Comparison of ENCODE assay signal across 17 mouse cellular contexts in genomic region chr5:53315829-53316228, GRCm38 (mm10). TPM values are rescaled to one million over a fixed set of nuclear protein-coding genes. Genes with fewer than 3 reads are reported as not detected.
A peak's percentile ranks its signal among the peaks of the same experiment; 100 is the strongest.
DNase-seq lines count a peak whose midpoint lies in the region; ATAC-seq and TF ChIP-seq lines count a peak whose summit lies in the region.
"Had no signal": no experiment of that assay in that cellular context is flagged by ENCODE, and none has a peak within 500 bp of the region (broad histone marks: within the 10 kb centered on the region; RNA-seq: fewer than 3 reads in every experiment).

No protein-coding gene starts in this region.

- 0 out of 2 replicates have a peak, but pooled peaks have one; percentile 5 for TF ChIP-seq CTCF in forebrain, postnatal 0 days (IDR thresholded peaks at IDR 0.05; ENCODE audit: low read depth)
- TF ChIP-seq CTCF in left cerebral cortex, adult 2 months (IDR thresholded peaks at IDR 0.05) = peak; percentile 18
- peak in 1 of 2 experiments; percentile 67; a peak in 2 of 4 replicates for TF ChIP-seq CTCF in CH12.LX (conservative IDR thresholded peaks at IDR 0.05 in 1 of 2, IDR thresholded peaks at IDR 0.05 in 1 of 2; ENCODE audit: low read depth in 2 of 2, low read length in 2 of 2)

- no peaks in the 10 kb centered on the region for H3K4me1 ChIP-seq in forebrain, postnatal 0 days (ENCODE audit: insufficient read depth)
- no peaks in the 10 kb centered on the region for H3K4me1 ChIP-seq in forebrain, embryonic 16.5 days (replicated peaks; ENCODE audit: control insufficient read depth, insufficient read depth, low read length)
- peaks cover 0 to 6% of the 10 kb centered on the region in 2 experiments; a peak in 2 of 4 replicates for H3K4me1 ChIP-seq in CH12.LX (ENCODE audit: control insufficient read depth in 1 of 2, insufficient read depth in 2 of 2)
- H3K4me1 ChIP-seq: megakaryocyte, embryonic 14.5 days; neural tube, embryonic 13.5 days had no signal

- dilution Hi-C loops in CH12.LX (cut with MboI; ENCODE audit: extremely low pct_ligation_motif_present, extremely low pct_unique_long_range_greater_than_20kb, low sequenced_read_pairs) = no loop called here

- no peaks in the 10 kb centered on the region for H3K27me3 ChIP-seq in forebrain, postnatal 0 days (ENCODE audit: insufficient read depth, low read length)
- no peaks in the 10 kb centered on the region for H3K27me3 ChIP-seq in forebrain, embryonic 16.5 days (replicated peaks; ENCODE audit: control insufficient read depth, insufficient read depth, low read length)
- H3K27me3 ChIP-seq in CH12.LX (replicated peaks) = no peaks in the 10 kb centered on the region
- H3K27me3 ChIP-seq: neural tube, embryonic 13.5 days had no signal

- ATAC-seq in forebrain, postnatal 0 days = no peak
- no peak for ATAC-seq in forebrain, embryonic 16.5 days
- ATAC-seq: hindbrain, embryonic 16.5 days had no signal

- H3K79me2 ChIP-seq in CH12.LX (replicated peaks; ENCODE audit: control insufficient read depth, extremely low read depth, insufficient read depth, poor library complexity, severe bottlenecking) = no peaks in the 10 kb centered on the region

- no peak for TF ChIP-seq POLR2A in CH12.LX (IDR thresholded peaks at IDR 0.05; ENCODE audit: low read depth, low read length)

- H3K9me3 ChIP-seq in forebrain, postnatal 0 days (ENCODE audit: low read length) = no peaks in the 10 kb centered on the region
- H3K9me3 ChIP-seq in forebrain, embryonic 16.5 days (ENCODE audit: control insufficient read depth, low read length) = no peaks in the 10 kb centered on the region
- H3K9me3 ChIP-seq in CH12.LX (replicated peaks; ENCODE audit: low read length) = no peaks in the 10 kb centered on the region
- H3K9me3 ChIP-seq: megakaryocyte, embryonic 14.5 days; neural tube, embryonic 13.5 days had no signal

- no peak overlapping the region for H3K27ac ChIP-seq in forebrain, postnatal 0 days (ENCODE audit: low read depth, low read length)
- H3K27ac ChIP-seq in forebrain, embryonic 16.5 days (ENCODE audit: low read length) = no peak overlapping the region
- no peak overlapping the region for H3K27ac ChIP-seq in left cerebral cortex, adult 2 months
- H3K27ac ChIP-seq in CH12.LX (ENCODE audit: insufficient read depth, low read depth) = no peak overlapping the region
- H3K27ac ChIP-seq: neural tube, embryonic 13.5 days had no signal

- TF ChIP-seq EP300 in CH12.LX (IDR thresholded peaks at IDR 0.05; ENCODE audit: low read length) = no peak

- no peaks in the 10 kb centered on the region for H3K36me3 ChIP-seq in forebrain, postnatal 0 days (ENCODE audit: insufficient read depth)
- H3K36me3 ChIP-seq in forebrain, embryonic 16.5 days (ENCODE audit: control insufficient read depth, insufficient read depth) = no peaks in the 10 kb centered on the region
- no peaks in the 10 kb centered on the region for H3K36me3 ChIP-seq in CH12.LX (replicated peaks in 1 of 2; ENCODE audit: control insufficient read depth in 1 of 2, insufficient read depth in 1 of 2, low read length in 1 of 2)
- H3K36me3 ChIP-seq: neural tube, embryonic 13.5 days had no signal

- in situ Hi-C loops in CH12.LX (cut with MboI; ENCODE audit: low pct_ligation_motif_present, low pct_unique_long_range_greater_than_20kb, low sequenced_read_pairs) = no loop called here

- no peak overlapping the region for H3K9ac ChIP-seq in forebrain, postnatal 0 days
- no peak overlapping the region for H3K9ac ChIP-seq in forebrain, embryonic 16.5 days (replicated peaks; ENCODE audit: low read depth, low read length)
- H3K9ac ChIP-seq in CH12.LX (ENCODE audit: insufficient read depth, low read depth) = no peak overlapping the region
- H3K9ac ChIP-seq: neural tube, embryonic 13.5 days had no signal

- peak; percentile 37 for TF ChIP-seq RAD21 in CH12.LX (IDR thresholded peaks at IDR 0.05; ENCODE audit: low read depth, low read length)

- intact Hi-C loops in left cerebral cortex, adult 2 months (cut with DNase I) = loop anchor here (1.0 kb wide), 1 partner anchor 9 kb away; no protein-coding TSS in a partner anchor

- no peak overlapping the region for H3K4me3 ChIP-seq in forebrain, postnatal 0 days (ENCODE audit: low read depth, low read length)
- no peak overlapping the region for H3K4me3 ChIP-seq in forebrain, embryonic 16.5 days (replicated peaks; ENCODE audit: low read length)
- no peak overlapping the region for H3K4me3 ChIP-seq in left cerebral cortex, adult 2 months
- no peak overlapping the region for H3K4me3 ChIP-seq in CH12.LX (replicated peaks in 1 of 3; ENCODE audit: low read depth in 2 of 3, low read length in 2 of 3, poor library complexity in 1 of 3)
- H3K4me3 ChIP-seq: megakaryocyte, embryonic 14.5 days; neural tube, embryonic 13.5 days had no signal

- WGBS in forebrain, postnatal 0 days = 60% methylated on average over 2 of the region's 2 CpGs
- WGBS in forebrain, embryonic 16.5 days = 70% methylated on average over 2 of the region's 2 CpGs

- H3K4me2 ChIP-seq in forebrain, postnatal 0 days (ENCODE audit: low read depth) = no peak overlapping the region
- no peak overlapping the region for H3K4me2 ChIP-seq in forebrain, embryonic 16.5 days (ENCODE audit: low read length)
- H3K4me2 ChIP-seq in CH12.LX (ENCODE audit: insufficient read depth, low read depth, poor library complexity, severe bottlenecking) = no peak overlapping the region
- H3K4me2 ChIP-seq: neural tube, embryonic 13.5 days had no signal

- DNase-seq in forebrain, postnatal 0 days = no peak
- DNase-seq in left cerebral cortex, adult 2 months (ENCODE audit: extremely low spot score in 1 of 2, low spot score in 2 of 2) = no peak
- DNase-seq in left cerebral cortex, adult 9 months (ENCODE audit: low spot score in 2 of 2) = no peak
- DNase-seq in CH12.LX (ENCODE audit: extremely low read depth) (peak; percentile 23), ZHBTc4 (ENCODE audit: low read depth, low spot score) (peak; percentile 43)
- DNase-seq in thymus, adult 18-20 months = no peak
- no peak for DNase-seq in kidney, adult 11 months
- DNase-seq: adrenal gland, adult 2 months; cerebellum, adult 2 months; heart, adult 18-20 months; heart, postnatal 10 days; right cerebral cortex, postnatal 4 days; thymus, postnatal 36 days had no signal

TF ChIP-seq in CH12.LX, 34 proteins besides CTCF, POLR2A, EP300 and RAD21:
- TF ChIP-seq SMC3 (IDR thresholded peaks at IDR 0.05; ENCODE audit: low read depth, low read length) = peak; percentile 59
- no peak for TF ChIP-seq MXI1 (IDR thresholded peaks at IDR 0.05; ENCODE audit: low read depth, low read length)

RNA-seq across cellular contexts. Expression of gene Smim20, which starts 48.9 kb away (rescaled TPM):
- 45.0 and 53.1 TPM in 2 replicates for total RNA-seq in forebrain, postnatal 0 days (2014; rRNA removed)
- polyA plus RNA-seq in forebrain, postnatal 0 days (2015; fragmentation: Nextera tagmentation; extraction: Ambion mirVana) = 75.2 and 82.4 TPM in 2 replicates
- polyA plus RNA-seq in forebrain, embryonic 16.5 days (2015; fragmentation: Nextera tagmentation; extraction: Ambion mirVana) = 63.6 and 75.6 TPM in 2 replicates
- total RNA-seq in left cerebral cortex, adult 2 months (2021) = 10 to 100 TPM; 36.4 to 39.7 TPM
- total RNA-seq in CH12.LX (2012; rRNA removed) (54.3 and 55.3 TPM in 2 replicates), CH12.LX (2014; rRNA removed) (93.0 and 93.5 TPM in 2 replicates)
- 52.1 and 75.7 TPM in 2 replicates for polyA plus RNA-seq in CH12.LX (2012; ENCODE audit: insufficient read length, low read depth)

Comparison
In these comparisons a context has a peak if more than half of its experiments do, and no peak if none do; other contexts are left out.
1. DNase-seq: peak in CH12.LX (single experiment) and ZHBTc4 (single experiment); none in forebrain, postnatal 0 days (single experiment), left cerebral cortex, adult 2 months (0 of 2), left cerebral cortex, adult 9 months (0 of 2), thymus, adult 18-20 months (0 of 2) and kidney, adult 11 months (single experiment).